Mouse (Mus musculus): ENCODE data around the gene Pax8. TPM values are rescaled to one million over a fixed set of nuclear protein-coding genes. Genes with fewer than 3 reads are reported as not detected.

Pax8 gene
- polyA plus RNA-seq, 1 experiment from 2014 or later: not detected

- no peak for ATAC-seq (ENCODE audit: insufficient number of reproducible peaks, low FRiP score, low TSS enrichment, low read depth)
- DNase-seq (ENCODE audit: low spot score): no peak
- no peak overlapping the region for H3K27ac ChIP-seq (replicated peaks; ENCODE audit: low read depth, low read length)
- WGBS: 86% methylated on average over 3 of the region's 3 CpGs
- no peaks in the 10 kb centered on the region for H3K4me1 ChIP-seq (ENCODE audit: control insufficient read depth, insufficient read depth, low read length)
- H3K36me3 ChIP-seq (ENCODE audit: control insufficient read depth, insufficient read depth, low read length): no peaks in the 10 kb centered on the region
- no peaks in the 10 kb centered on the region for H3K27me3 ChIP-seq (ENCODE audit: control insufficient read depth, insufficient read depth, low read length)
- no peak overlapping the region for H3K4me2 ChIP-seq (ENCODE audit: low read depth, severe bottlenecking)
- H3K9me3 ChIP-seq (ENCODE audit: control insufficient read depth, low read length): no peaks in the 10 kb centered on the region
- no peak overlapping the region for H3K9ac ChIP-seq (ENCODE audit: low read length)
- no peak overlapping the region for H3K4me3 ChIP-seq (ENCODE audit: low read depth, low read length)
Measured at GRCm38 (mm10) chr2:24383636-24384035, 91.8 kb downstream of the Pax8 start.

DNA sequence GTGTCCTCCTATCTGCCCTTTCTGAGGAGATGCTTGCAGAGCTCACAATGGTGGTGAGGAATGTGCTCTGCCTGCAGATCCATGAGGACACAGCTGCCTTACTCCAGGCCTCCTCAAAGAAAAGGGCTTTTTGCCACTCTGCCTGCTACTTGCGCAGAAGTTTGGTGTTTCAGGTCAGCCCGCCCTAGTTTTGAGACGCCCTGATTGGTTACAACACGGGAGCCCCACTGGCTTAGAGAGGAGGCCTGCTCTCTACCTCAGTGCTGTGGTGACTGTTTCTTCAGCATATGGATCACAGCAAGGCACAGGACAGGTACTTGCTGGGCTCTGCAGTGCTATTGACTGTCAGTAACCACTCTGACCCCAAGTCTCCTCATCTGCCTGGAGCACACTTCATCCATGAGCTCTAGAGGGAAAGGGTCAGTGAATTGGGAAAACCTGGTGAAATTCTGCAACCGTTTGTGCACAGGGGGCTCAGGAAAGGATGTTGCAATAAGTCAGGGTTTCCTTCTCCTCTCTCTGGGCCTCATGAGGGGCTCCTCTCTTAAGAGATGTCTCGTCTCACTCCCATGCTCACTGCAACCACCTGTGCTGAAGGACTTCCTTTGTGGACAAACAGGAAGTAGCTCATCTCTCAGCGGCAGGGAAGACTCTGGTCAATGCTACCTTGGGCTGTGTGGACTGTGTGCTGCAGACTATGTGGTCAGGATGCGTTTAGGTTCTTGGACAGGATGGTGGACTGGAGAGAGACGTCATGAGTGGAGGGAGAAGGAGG, 92.8 kb downstream of the Pax8 start:
- Histone ChIP-seq H3K36me3 (ENCODE audit: control insufficient read depth, insufficient read depth, low read length) (no peaks in the 10 kb centered on the region), H3K27ac (replicated peaks; ENCODE audit: low read depth, low read length) (no peak overlapping the region), H3K9me3 (ENCODE audit: control insufficient read depth, low read length) (no peaks in the 10 kb centered on the region), H3K9ac (ENCODE audit: low read length) (no peak overlapping the region), H3K4me3 (ENCODE audit: low read depth, low read length) (no peak overlapping the region), H3K4me1 (ENCODE audit: control insufficient read depth, insufficient read depth, low read length) (no peaks in the 10 kb centered on the region), H3K27me3 (ENCODE audit: control insufficient read depth, insufficient read depth, low read length) (no peaks in the 10 kb centered on the region), H3K4me2 (ENCODE audit: low read depth, severe bottlenecking) (no peak overlapping the region)
- 72% methylated on average over 9 of the region's 9 CpGs for WGBS
- ATAC-seq (ENCODE audit: insufficient number of reproducible peaks, low FRiP score, low TSS enrichment, low read depth): no peak
- DNase-seq (ENCODE audit: low spot score): no peak

- no peaks in the 10 kb centered on the region for H3K27me3 ChIP-seq (ENCODE audit: control insufficient read depth, insufficient read depth, low read length)
- no peaks in the 10 kb centered on the region for H3K36me3 ChIP-seq (ENCODE audit: control insufficient read depth, insufficient read depth, low read length)
- ATAC-seq (ENCODE audit: insufficient number of reproducible peaks, low FRiP score, low TSS enrichment, low read depth) (no peak), DNase-seq (ENCODE audit: low spot score) (no peak)
- H3K9me3 ChIP-seq (ENCODE audit: control insufficient read depth, low read length): no peaks in the 10 kb centered on the region
- no peak overlapping the region for H3K27ac ChIP-seq (replicated peaks; ENCODE audit: low read depth, low read length)
- no peak overlapping the region for H3K4me2 ChIP-seq (ENCODE audit: low read depth, severe bottlenecking)
- no peak overlapping the region for H3K9ac ChIP-seq (ENCODE audit: low read length)
- no peak overlapping the region for H3K4me3 ChIP-seq (ENCODE audit: low read depth, low read length)
- whole genome bisulfite sequencing: 84% methylated on average over 5 of the region's 5 CpGs
- H3K4me1 ChIP-seq (ENCODE audit: control insufficient read depth, insufficient read depth, low read length): no peaks in the 10 kb centered on the region
Measured at GRCm38 (mm10) chr2:24378747-24379450, 96.5 kb downstream of the Pax8 start.

Other genes starting within 250 kb of the Pax8 start
- gene Il1f5, start 198.6 kb downstream of the Pax8 start, polyA plus RNA-seq (2014; fragmentation: Nextera tagmentation; extraction: Ambion mirVana): 0.27 TPM in 1 of 2 replicates, not detected in the other
- not detected in 2 replicates for gene Il1f10, start 184.4 kb downstream of the Pax8 start, polyA plus RNA-seq (2014; fragmentation: Nextera tagmentation; extraction: Ambion mirVana)
- gene Il1rn, start 138.7 kb downstream of the Pax8 start, polyA plus RNA-seq (2014; fragmentation: Nextera tagmentation; extraction: Ambion mirVana): 1.6 and 1.8 TPM in 2 replicates
- gene Psd4, start 108.0 kb downstream of the Pax8 start, polyA plus RNA-seq (2014; fragmentation: Nextera tagmentation; extraction: Ambion mirVana): 0.50 and 0.93 TPM in 2 replicates